8 mouse cellular contexts compared by ENCODE assay signal in genomic region chr13:30336148-30336801, GRCm38 (mm10). TPM values are rescaled to one million over a fixed set of nuclear protein-coding genes. Genes with fewer than 3 reads are reported as not detected.
DNase-seq lines count a peak whose midpoint lies in the region; ATAC-seq lines count a peak whose summit lies in the region.

TSS of gene Agtr1a (plus strand) at chr13:30336441.

- ATAC-seq in embryonic facial prominence, embryonic 13.5 days (ENCODE audit: insufficient number of reproducible peaks, insufficient read depth, low FRiP score, low TSS enrichment, low read depth), result peak; percentile 69; the same call in 1 of the 2 replicates
- ATAC-seq in lung, embryonic 15.5 days (ENCODE audit: borderline replicate concordance, extremely low read depth, low FRiP score, low TSS enrichment), result peak; percentile 84
- ATAC-seq in activated CD4-positive, CD25-positive, alpha-beta regulatory T cell, adult 4 months, result no peak

- H3K9ac ChIP-seq in embryonic facial prominence, embryonic 13.5 days, result peak within 1 kb of the TSS; percentile 70
- H3K9ac ChIP-seq in lung, embryonic 15.5 days, result peak within 1 kb of the TSS; percentile 46

- H3K27ac ChIP-seq in embryonic facial prominence, embryonic 13.5 days, result no peak within 1 kb of the TSS
- H3K27ac ChIP-seq in lung, embryonic 15.5 days, result no peak within 1 kb of the TSS

- H3K4me3 ChIP-seq in embryonic facial prominence, embryonic 13.5 days, result peak within 1 kb of the TSS; percentile 53
- peak within 1 kb of the TSS; percentile 50 for H3K4me3 ChIP-seq in lung, embryonic 15.5 days

- peak within 1 kb of the TSS; percentile 95 for H3K4me2 ChIP-seq in embryonic facial prominence, embryonic 13.5 days
- H3K4me2 ChIP-seq in lung, embryonic 15.5 days, result peak within 1 kb of the TSS; percentile 95

- DNase-seq in left cerebral cortex, adult 18-20 months (ENCODE audit: low spot score in 2 of 2), result peak; percentile 9 to 34
- DNase-seq in left cerebral cortex, postnatal 14 days (ENCODE audit: low spot score in 2 of 2), result no peak
- peak; percentile 52 for DNase-seq in heart, adult 8-10 months (ENCODE audit: low spot score)
- DNase-seq in kidney, adult 8-10 months, result peak; percentile 54 to 69
- DNase-seq in retina, postnatal 1 day, result peak; percentile 84

- 2% methylated on average over 33 of the region's 33 CpGs for WGBS in embryonic facial prominence, embryonic 13.5 days
- under 1% methylated on average over 33 of the region's 33 CpGs for WGBS in lung, embryonic 15.5 days

- H3K9me3 ChIP-seq in embryonic facial prominence, embryonic 13.5 days, result no peaks in the 10 kb centered on the region
- H3K9me3 ChIP-seq in lung, embryonic 15.5 days, result no peaks in the 10 kb centered on the region

- peaks cover 10% of the 10 kb centered on the region for H3K4me1 ChIP-seq in embryonic facial prominence, embryonic 13.5 days
- peaks cover 9% of the 10 kb centered on the region; the same call in 1 of the 2 replicates for H3K4me1 ChIP-seq in lung, embryonic 15.5 days

- intact Hi-C loops in left cerebral cortex, postnatal 14 days (cut with DNase I), result no loop called here

- H3K36me3 ChIP-seq in embryonic facial prominence, embryonic 13.5 days, result no peaks in the 10 kb centered on the region
- H3K36me3 ChIP-seq in lung, embryonic 15.5 days, result no peaks in the 10 kb centered on the region

- peaks cover 40% of the 10 kb centered on the region for H3K27me3 ChIP-seq in embryonic facial prominence, embryonic 13.5 days
- H3K27me3 ChIP-seq in lung, embryonic 15.5 days, result peaks cover 6% of the 10 kb centered on the region; the same call in 1 of the 2 replicates

RNA-seq across cellular contexts. Expression of gene Agtr1a, which starts in this region (rescaled TPM):
- total RNA-seq in left cerebral cortex, adult 18-20 months (2021), result 1 to 10 TPM in 1 of 2 experiments, under 1 TPM in 1; 0.70 to 1.4 TPM
- 1 to 10 TPM in 1 of 2 experiments, under 1 TPM in 1; 0.97 to 2.2 TPM for total RNA-seq in left cerebral cortex, postnatal 14 days (2021)
- 2.9 and 3.1 TPM in 2 replicates for polyA plus RNA-seq in embryonic facial prominence, embryonic 13.5 days (2015; fragmentation: Nextera tagmentation; extraction: Ambion mirVana)
- 10 to 100 TPM; 53.4 to 63.8 (median 55.9) TPM for total RNA-seq in heart, adult 8-10 months (2022)
- polyA plus RNA-seq in lung, embryonic 15.5 days (2015; fragmentation: Nextera tagmentation; extraction: Ambion mirVana), result 4.7 and 5.5 TPM in 2 replicates
- under 1 TPM in 1 of 2 experiments, not detected in 1; 0.30 TPM for polyA plus RNA-seq in activated CD4-positive, CD25-positive, alpha-beta regulatory T cell, adult 4 months (2017; shearing (Covaris generic))

Comparison
In these comparisons a context has a peak if more than half of its experiments do, and no peak if none do; other contexts are left out.
1. RNA of gene Agtr1a (total RNA-seq): 53.4 to 63.8 TPM in heart, adult 8-10 months; 0.97 to 2.2 TPM in left cerebral cortex, postnatal 14 days and 0.70 to 1.4 TPM in left cerebral cortex, adult 18-20 months; every median in the first group is over 10 times any median in the second.
2. DNase-seq: peak in left cerebral cortex, adult 18-20 months (2 of 2), heart, adult 8-10 months (single experiment), kidney, adult 8-10 months (2 of 2) and retina, postnatal 1 day (single experiment); none in left cerebral cortex, postnatal 14 days (0 of 2).